Mouse (Mus musculus) Patski (cell line): ENCODE results near the gene Pafah2. TPM values are rescaled to one million over a fixed set of nuclear protein-coding genes. Genes with fewer than 3 reads are reported as not detected.

ENCODE experiments used
- ATAC-seq: fragments of 100-300 bp; one replicate; pipeline ENCODE4 v1.8.0; 2021
- CTCF ChIA-PET: fragments of 350-600 bp; sonication (Branson Sonifier 250); formaldehyde crosslinking; loops from one replicate; lab custom pipeline; 2022; ENCODE audit warnings: inconsistent platforms; lab: Charles Lee
- POLR2A ChIA-PET: fragments of 350-600 bp; sonication (Branson Sonifier 250); formaldehyde crosslinking; loops from one replicate; lab custom pipeline; 2022; ENCODE audit warnings: antibody characterized with exemption, inconsistent platforms; lab: Charles Lee
- DNase-seq: peaks from one replicate; pipeline ENCODE4 v3.0.0-alpha.2; 2011; ENCODE audit warnings: low read depth, low spot score
- H3K27me3 ChIP-seq: fragments of 371-371 bp; one replicate; pipeline ENCODE4 v1.5.1; 2021
- CTCF ChIP-seq: fragments of 100-300 bp; IDR thresholded peaks from one replicate; pipeline ENCODE4 v1.5.1; 2021
- in situ Hi-C: fragments of 300-500 bp; cut with MboI; formaldehyde crosslinking; loops from 3 replicates; pipeline ENCODE4 v1.11.1; 2018; ENCODE audit warnings: low pct_unique_long_range_greater_than_20kb, mixed read lengths
- polyA plus RNA-seq: library from polyadenylated mRNA; unstranded; gene quantifications from one replicate; pipeline ENCODE4 v1.2.3, GENCODE M21; 2021

Gene Pafah2
- polyA plus RNA-seq, 1 experiment from 2014 or later, result 36.0 TPM

DNA sequence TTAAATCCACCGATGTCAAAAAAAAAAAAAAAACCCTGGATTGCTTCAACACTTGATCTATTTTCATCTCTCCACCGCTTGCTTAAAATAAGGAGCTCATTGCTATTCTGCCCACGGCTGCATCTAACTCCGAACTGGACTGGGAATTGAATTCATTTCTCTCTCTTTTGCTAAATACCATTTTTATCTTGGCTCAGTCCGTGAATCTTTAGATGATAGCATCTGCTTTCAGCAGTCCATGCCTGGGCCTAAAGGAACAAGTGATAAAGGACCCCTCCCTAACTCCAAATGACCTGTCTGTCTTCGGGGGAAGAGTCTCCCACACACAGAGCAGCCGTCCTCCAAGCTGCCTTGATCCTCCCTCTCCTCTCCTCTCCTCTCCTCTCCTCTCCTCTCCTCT lies 48.8 kb downstream of the Pafah2 start:
- CTCF ChIA-PET, result no interaction called here
- in situ Hi-C loops, result no loop called here
- TF ChIP-seq CTCF, result no peak

DNA sequence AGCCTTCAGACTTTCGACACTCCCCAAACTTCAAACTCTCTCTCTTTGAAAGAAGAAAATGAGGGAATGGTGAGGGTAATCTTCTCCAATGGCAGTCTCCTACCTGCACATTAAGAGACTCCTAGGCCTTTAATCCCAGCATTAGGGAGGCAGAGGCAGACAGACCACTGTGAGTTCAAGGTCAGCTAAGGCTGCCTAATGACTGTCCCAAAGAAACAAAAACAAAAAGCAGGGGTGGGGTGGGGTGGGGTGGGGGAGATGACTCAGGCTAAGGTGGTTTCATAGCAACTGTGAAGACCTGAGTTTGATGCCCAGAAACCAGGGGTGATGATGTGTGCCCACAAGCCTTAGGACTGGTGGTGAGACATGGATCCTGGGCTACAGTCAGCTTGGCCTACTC lies 49.4 kb downstream of the Pafah2 start:
- ATAC-seq (no peak), DNase-seq (no peak)
- ChIA-PET POLR2A (no interaction called here), CTCF (no interaction called here)
- H3K27me3 ChIP-seq, result no peaks in the 10 kb centered on the region
- in situ Hi-C loops, result no loop called here
- TF ChIP-seq CTCF, result no peak

More for the DNA sequence above, 48.8 kb downstream of the Pafah2 start:
- ATAC-seq (no peak), DNase-seq (no peak)
- H3K27me3 ChIP-seq, result no peaks in the 10 kb centered on the region
- POLR2A ChIA-PET, result no interaction called here

DNA sequence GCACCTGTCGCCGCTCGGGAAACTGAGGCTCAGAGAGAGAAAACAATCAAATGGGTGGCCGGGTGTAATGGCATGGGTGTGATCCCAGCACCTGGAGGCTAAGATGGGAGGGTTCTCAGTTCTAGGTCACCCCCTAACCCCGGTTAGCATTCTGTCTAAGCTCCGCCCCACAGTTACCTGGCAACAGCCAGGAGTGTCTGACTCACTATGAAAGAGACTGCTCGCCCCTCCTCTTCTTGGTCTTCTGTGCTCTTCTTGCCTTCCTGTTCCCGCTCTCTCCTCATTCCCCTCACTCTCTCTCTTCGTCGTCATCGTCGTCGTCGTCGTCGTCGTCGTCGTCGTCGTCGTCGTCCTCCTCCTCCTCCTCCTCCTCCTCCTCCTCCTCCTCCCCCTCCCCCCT lies 51.8 kb downstream of the Pafah2 start:
- no peaks in the 10 kb centered on the region for H3K27me3 ChIP-seq
- ATAC-seq (no peak), DNase-seq (no peak)
- TF ChIP-seq CTCF, result no peak
- in situ Hi-C loops, result no loop called here
- CTCF ChIA-PET, result no interaction called here
- POLR2A ChIA-PET, result no interaction called here

- POLR2A ChIA-PET, result no interaction called here
- in situ Hi-C loops, result no loop called here
- CTCF ChIA-PET, result interaction anchor here (1.3 kb wide), 1 partner anchor 21 kb away, joined by 3 read pairs; no protein-coding TSS in a partner anchor
- TF ChIP-seq CTCF, result no peak
- DNase-seq (no peak), ATAC-seq (no peak)
- H3K27me3 ChIP-seq, result no peaks in the 10 kb centered on the region
Observed at GRCm38 (mm10) chr4:134449595-134450391, 53.7 kb downstream of the Pafah2 start.

DNA sequence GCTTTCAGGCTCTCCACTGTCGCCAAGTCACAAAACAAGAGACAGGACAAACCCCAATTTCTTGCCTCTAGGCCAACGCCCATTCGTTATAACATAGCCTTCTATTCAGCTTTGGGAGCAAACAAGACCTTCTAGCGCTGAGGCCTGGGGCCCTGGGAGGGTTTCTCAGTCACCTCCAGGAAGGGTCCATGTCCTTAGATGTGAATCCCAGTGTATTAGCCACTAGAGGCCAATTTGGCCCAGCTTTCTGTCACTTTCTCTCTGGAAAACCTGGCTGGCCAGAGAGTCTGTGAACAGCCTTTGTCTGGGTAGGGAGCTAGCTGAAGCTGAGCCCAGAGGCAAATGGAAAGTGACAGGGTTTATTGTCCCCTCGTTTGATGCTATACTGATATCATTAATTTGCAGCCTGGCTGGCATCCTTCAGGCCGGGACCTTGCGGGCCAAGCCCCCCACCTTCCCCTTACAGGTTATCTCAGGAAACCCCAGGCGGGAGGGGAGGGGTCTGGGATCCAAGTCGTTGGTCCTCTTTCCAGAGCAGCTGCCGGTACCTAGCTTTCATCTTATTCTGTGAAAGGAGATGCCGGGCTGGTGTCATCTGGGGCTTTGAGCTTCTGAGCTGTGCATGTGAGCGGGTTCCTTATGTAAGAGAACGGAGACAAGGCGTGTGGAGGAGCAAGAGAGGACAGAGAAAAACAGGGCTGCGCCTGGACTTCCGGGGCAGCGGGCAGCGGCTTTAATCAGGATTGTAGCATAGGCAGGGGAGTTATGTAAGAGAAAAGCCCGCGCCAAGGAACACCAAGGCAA lies 54.5 kb downstream of the Pafah2 start:
- TF ChIP-seq CTCF, result no peak
- POLR2A ChIA-PET, result no interaction called here
- DNase-seq, result no peak
- no peaks in the 10 kb centered on the region for H3K27me3 ChIP-seq
- no peak for ATAC-seq
- CTCF ChIA-PET, result interaction anchor here (1.3 kb wide), 1 partner anchor 20 kb away, joined by 3 read pairs; no protein-coding TSS in a partner anchor
- in situ Hi-C loops, result no loop called here

GRCm38 (mm10) chr4:134451484-134451883 lies 55.4 kb downstream of the Pafah2 start:
- ChIA-PET POLR2A (no interaction called here), CTCF (no interaction called here)
- DNase-seq (no peak), ATAC-seq (no peak)
- in situ Hi-C loops, result no loop called here
- TF ChIP-seq CTCF, result no peak
- no peaks in the 10 kb centered on the region for H3K27me3 ChIP-seq

GRCm38 (mm10) chr4:134453619-134454400 lies 57.7 kb downstream of the Pafah2 start:
- ATAC-seq, result no peak
- DNase-seq, result no peak
- ChIA-PET POLR2A (no interaction called here), CTCF (interaction anchor here (1.4 kb wide), 1 partner anchor 24 kb away, joined by 3 read pairs; no protein-coding TSS in a partner anchor)
- in situ Hi-C loops, result no loop called here
- no peaks in the 10 kb centered on the region for H3K27me3 ChIP-seq
- TF ChIP-seq CTCF, result no peak

- TF ChIP-seq CTCF, result no peak
- ChIA-PET CTCF (no interaction called here), POLR2A (no interaction called here)
- no peaks in the 10 kb centered on the region for H3K27me3 ChIP-seq
- in situ Hi-C loops, result no loop called here
- ATAC-seq (no peak), DNase-seq (no peak)
Observed at GRCm38 (mm10) chr4:134455310-134455709, 59.2 kb downstream of the Pafah2 start.

GRCm38 (mm10) chr4:134457130-134457825 lies 61.2 kb downstream of the Pafah2 start:
- TF ChIP-seq CTCF, result no peak
- no peaks in the 10 kb centered on the region for H3K27me3 ChIP-seq
- ChIA-PET POLR2A (interaction anchor here (1.0 kb wide), 1 partner anchor 42 kb away, joined by 3 read pairs; no protein-coding TSS in a partner anchor), CTCF (no interaction called here)
- DNase-seq (no peak), ATAC-seq (no peak)
- in situ Hi-C loops, result no loop called here

DNA sequence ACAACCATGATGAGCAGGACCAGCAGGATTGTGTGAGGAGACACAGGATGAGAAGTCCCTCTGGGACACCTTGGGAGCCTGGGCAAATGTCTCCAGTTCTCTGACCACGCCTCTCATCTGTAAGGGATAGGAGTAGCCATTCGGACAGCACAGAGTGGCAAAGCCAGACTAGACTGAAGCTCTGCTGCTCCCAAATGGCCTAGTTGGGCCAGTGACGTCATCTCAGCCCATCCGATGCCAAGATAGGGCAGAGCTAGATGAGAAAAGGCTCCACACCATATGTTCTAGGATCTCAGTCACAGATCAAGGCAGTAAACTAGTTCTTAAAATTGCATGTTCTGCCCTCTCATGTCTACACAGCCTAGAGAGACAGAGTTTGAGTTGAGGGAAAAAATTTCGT lies 62.7 kb downstream of the Pafah2 start:
- TF ChIP-seq CTCF, result no peak
- POLR2A ChIA-PET, result no interaction called here
- ATAC-seq (no peak), DNase-seq (no peak)
- CTCF ChIA-PET, result no interaction called here
- no peaks in the 10 kb centered on the region for H3K27me3 ChIP-seq
- in situ Hi-C loops, result no loop called here
